Mouse (Mus musculus): ENCODE measurements around the gene Vmn1r118. TPM values are rescaled to one million over a fixed set of nuclear protein-coding genes. Genes with fewer than 3 reads are reported as not detected.

The Vmn1r118 gene
- polyA plus RNA-seq (2017; shearing (Covaris generic)): not detected

DNA sequence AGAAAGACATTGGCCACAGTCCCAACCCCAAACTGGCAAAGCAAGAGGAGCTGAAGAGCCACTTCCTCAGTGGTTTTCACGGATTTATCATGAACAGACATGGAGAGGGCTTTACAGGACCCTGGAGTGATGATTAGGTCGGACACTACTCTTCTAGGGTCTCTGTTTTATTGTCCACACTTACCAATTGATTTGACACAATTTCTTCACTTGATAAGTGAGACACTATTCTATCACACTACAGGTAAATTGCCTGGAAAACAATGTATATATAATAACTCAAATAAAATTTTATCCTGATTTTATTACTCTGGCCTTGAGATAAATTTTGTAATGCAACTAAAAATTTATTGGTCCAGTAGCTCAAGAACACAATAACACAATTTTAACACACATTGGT, at the start of gene Vmn1r118:
Gene Vmn1r118 (minus strand): TSS at position 101 of the 400 bp plus-strand sequence.

GRCm38 (mm10) chr7:20884021-20884420, 28.1 kb downstream of the Vmn1r118 start, which contains the start of gene Vmn1r117:
Vmn1r117 (minus strand) TSS chr7:20884121.

DNA sequence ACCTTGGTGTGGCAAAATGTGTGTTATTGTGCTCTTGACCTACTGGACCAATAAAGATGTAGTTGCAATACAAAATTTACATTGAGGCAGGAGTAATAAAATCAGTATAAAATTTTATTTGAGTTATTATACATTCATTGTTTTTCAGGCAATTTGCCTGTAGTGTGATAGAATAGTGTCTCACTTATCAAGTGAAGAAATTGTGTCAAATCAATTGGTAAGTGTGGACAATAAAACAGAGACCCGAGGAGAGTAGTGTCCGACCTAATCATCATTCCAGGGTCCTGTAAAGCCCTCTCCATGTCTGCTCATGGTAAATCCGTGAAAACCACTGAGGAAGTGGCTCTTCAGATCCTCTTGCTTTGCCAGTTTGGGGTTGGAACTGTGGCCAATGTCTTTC, 40.2 kb downstream of the Vmn1r118 start, which contains the start of gene Vmn1r116:
Gene Vmn1r116 (plus strand): TSS at position 301 of the 400 bp plus-strand sequence.

Other genes with a start within 250 kb of the Vmn1r118 start
- not detected for gene Vmn1r107, start 243.4 kb downstream of the Vmn1r118 start, polyA plus RNA-seq (2017; shearing (Covaris generic))
- gene Vmn1r111, start 209.1 kb downstream of the Vmn1r118 start, polyA plus RNA-seq (2017; shearing (Covaris generic)): not detected
- gene Gm10668, start 181.7 kb downstream of the Vmn1r118 start, polyA plus RNA-seq (2017; shearing (Covaris generic)): not detected
- gene Vmn1r112, start 141.2 kb downstream of the Vmn1r118 start, polyA plus RNA-seq (2017; shearing (Covaris generic)): not detected
- gene Vmn1r113, start 125.1 kb downstream of the Vmn1r118 start, polyA plus RNA-seq (2017; shearing (Covaris generic)): not detected
- not detected for gene Vmn1r114, start 100.2 kb downstream of the Vmn1r118 start, polyA plus RNA-seq (2017; shearing (Covaris generic))
- gene Vmn1r115, start 67.4 kb downstream of the Vmn1r118 start, polyA plus RNA-seq (2017; shearing (Covaris generic)): not detected
- gene Vmn1r116, start 40.1 kb downstream of the Vmn1r118 start, polyA plus RNA-seq (2017; shearing (Covaris generic)): not detected
- not detected for gene Vmn1r117, start 28.2 kb downstream of the Vmn1r118 start, polyA plus RNA-seq (2017; shearing (Covaris generic))
- not detected for gene Vmn1r119, start 100.1 kb upstream of the Vmn1r118 start, polyA plus RNA-seq (2017; shearing (Covaris generic))
- not detected for gene Vmn1r120, start 141.4 kb upstream of the Vmn1r118 start, polyA plus RNA-seq (2017; shearing (Covaris generic))
- gene Vmn1r121, start 186.2 kb upstream of the Vmn1r118 start, polyA plus RNA-seq (2017; shearing (Covaris generic)): not detected
- gene Vmn1r122, start 221.8 kb upstream of the Vmn1r118 start, polyA plus RNA-seq (2017; shearing (Covaris generic)): not detected
- gene Vmn1r123, start 249.8 kb upstream of the Vmn1r118 start, polyA plus RNA-seq (2017; shearing (Covaris generic)): not detected

Measured in inflammation-experienced regulatory T-cells, adult 16 weeks (primary cell).